Mouse (Mus musculus): ENCODE data around the gene Clcn1.
A peak's percentile ranks its signal among the peaks of the same experiment; 100 is the strongest.

Clcn1 gene

DNA sequence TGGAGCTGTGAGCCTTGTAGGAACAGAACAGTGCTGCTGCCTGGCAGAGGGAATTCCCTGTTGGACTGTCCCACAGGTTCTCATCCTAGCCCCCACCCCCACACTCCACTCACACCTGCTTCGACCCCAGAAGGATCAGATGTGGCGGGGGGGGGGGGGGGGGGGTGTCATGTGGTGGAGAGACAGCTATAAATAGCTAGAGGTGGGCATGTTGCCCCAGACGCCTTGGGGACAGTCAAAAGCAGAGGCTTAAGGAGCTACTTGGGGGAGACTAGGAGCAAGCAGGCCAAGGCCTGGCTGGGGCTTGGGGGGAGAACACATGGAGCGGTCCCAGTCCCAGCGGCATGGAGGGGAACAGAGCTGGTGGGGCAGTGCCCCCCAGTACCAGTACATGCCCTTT is at the start of gene Clcn1:
Gene Clcn1, plus strand, starts transcription at position 238 of the 400 bp plus-strand sequence.
- no peak for DNase-seq

DNA sequence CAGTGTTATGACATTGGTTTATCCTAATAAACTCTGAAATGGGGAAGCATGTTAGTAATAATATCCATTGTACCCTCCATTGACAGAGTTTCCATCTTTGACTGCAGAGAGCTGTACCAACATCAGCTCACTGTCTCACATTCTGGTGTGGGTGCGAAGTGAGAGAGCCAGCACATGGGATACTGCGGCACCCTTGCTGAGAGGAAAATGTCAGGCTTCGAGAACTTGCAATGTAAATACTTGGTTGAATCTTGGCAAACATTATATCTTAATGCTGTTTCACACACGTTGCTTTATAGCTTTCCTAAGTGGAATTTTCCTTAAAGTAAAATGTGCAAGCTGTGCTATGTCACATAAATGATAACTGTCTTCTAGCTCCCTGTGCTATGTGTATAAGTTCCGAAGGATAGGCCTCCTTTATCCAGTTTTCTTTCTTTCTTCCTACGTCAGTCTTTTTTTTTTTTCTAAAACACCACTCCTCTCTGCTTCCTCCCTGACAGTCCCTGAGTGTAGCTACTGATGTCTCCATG is 49.1 kb upstream of the Clcn1 start:
- no peak for DNase-seq

DNA sequence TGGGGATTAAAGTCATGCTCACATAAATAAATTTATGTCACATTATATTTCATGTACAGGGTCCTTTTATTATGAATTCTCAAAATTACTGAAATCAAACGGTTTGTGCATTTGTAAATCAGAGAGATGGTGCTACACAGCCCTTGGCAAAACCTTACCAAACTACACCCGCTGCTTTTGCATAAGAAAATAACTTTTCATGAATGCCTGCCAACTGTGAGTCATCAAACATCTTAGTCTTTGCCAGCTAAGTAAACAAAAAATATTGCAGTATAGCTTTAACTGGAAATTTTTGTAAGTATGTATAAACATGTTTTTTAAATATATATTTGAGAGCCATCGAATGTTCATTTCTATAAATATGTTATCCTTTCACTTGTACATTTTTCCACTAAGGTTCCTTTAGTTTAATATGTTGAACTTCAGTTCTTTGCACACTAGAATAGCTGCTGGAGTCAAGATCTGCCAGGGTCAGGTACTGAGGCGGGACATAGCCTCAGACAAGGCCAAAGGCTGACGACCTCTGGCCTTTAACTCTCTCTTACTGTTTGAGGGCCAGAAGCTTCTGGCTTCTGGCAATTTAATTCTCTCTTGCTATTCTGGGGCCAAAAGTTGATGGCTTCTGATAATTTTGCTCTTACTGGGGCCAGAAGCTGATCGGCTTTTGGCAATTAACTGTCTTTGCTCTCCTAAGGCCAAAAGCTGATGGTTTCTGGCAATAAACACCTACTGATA is 45.0 kb upstream of the Clcn1 start:
- DNase-seq, result no peak

DNA sequence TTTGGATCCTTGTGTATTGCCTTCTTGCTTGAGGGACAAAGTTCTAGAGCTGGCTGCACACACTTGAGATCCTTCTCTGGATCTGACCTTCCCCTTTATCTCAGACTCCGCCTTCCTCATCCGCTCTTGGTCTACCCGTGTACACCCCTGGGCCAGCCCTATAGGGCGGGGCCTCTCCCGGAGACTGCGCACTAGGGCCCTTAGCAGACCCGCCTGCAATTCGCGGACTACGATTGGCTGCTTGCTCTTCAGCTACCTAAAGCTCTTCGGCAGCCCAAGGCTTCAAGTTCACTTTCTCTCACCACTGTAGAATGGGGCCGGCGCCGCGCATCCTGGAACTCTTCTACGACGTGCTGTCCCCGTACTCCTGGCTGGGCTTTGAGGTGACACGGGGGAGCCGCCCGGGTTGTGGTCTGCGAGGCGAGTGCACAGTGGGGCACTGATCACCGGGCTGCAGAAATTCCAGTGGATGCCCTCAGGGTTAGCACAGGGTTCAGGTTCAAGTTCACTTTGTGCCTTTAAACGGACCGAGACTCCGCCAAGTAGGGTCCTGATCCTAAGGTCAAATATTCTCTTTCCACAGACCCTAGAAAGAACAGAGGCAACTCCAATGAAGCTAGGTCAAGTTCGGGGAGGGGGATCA is 40.7 kb upstream of the Clcn1 start, which contains the start of gene Gstk1:
Gene Gstk1, plus strand, starts transcription at position 225 of the 643 bp plus-strand sequence.
- peak; percentile 84 to 86 for DNase-seq

DNA sequence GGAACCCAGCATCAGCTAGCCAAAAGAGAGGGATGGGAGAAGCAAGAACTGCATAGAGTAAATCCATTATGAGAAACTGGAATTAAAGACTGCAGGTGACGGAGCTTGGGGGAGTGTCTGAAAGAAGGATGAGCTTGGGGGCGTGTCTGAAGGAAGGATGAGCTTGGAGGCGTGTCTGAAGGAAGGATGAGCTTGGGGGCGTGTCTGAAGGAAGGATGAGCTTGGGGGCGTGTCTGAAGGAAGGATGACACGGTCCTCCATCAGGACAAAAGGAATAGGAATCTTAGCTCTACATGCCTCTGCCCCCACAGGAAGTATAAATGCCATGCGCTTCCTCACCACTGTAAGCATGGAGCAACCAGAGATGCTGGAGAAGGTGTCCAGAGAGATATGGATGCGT is 39.3 kb upstream of the Clcn1 start:
- DNase-seq, result no peak

DNA sequence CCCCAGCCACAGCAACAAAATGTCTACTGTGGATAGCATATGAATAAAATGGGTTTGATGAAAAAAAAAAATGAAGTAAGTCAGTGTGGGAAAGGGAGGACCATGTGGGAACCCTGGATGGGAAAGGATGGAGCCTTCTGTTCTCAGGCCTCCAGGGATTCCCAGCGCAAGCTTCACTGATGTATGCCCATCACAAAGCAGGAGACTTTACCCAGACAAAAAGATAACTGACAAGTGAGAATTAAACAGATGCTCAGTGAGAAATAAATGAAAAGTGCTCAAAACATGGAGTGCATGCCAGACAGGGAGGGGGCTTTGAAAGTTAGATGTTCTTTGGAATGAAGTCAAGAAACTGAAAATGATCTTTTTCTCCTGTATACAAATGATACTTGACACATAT is 38.5 kb upstream of the Clcn1 start:
- no peak for DNase-seq

DNA sequence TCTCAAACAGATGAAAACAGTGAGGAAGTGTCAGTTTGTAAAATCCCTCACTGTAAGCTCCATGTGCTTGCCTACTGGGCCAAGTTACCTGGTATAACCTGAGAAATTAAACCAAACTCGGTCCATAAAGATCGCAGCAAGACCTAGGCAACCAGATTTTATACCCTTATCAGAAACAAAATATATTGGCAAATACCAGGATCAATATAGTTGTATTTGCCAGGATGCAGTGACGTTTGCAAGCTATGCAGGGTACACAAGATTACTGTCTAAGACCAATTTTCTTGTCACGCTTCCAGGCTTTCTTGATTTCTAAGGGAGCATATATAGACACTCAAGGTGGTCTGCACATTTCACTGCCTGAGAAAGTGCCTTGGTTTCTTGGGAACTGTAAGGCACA is 34.7 kb upstream of the Clcn1 start:
- DNase-seq, result no peak

DNA sequence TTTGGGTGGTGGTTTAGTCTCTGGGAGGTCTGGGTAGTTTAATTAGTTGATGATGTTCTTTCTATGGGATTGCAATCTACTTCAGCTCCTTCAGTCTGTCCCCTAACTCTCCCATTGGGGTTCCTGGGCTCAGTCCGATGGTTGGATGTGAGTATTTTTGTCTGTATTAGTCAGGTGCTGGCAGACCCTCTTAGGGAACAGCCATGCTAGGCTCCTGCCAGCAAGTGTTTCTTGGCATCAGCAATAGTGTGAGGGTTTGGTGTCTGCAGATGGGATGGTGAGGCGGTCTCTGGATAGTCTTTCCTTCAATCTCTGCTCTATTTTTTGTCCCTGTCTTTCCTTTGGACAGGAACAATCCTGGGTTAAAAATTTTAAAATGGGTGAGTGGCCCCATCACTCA is 33.4 kb upstream of the Clcn1 start:
- DNase-seq, result no peak

DNA sequence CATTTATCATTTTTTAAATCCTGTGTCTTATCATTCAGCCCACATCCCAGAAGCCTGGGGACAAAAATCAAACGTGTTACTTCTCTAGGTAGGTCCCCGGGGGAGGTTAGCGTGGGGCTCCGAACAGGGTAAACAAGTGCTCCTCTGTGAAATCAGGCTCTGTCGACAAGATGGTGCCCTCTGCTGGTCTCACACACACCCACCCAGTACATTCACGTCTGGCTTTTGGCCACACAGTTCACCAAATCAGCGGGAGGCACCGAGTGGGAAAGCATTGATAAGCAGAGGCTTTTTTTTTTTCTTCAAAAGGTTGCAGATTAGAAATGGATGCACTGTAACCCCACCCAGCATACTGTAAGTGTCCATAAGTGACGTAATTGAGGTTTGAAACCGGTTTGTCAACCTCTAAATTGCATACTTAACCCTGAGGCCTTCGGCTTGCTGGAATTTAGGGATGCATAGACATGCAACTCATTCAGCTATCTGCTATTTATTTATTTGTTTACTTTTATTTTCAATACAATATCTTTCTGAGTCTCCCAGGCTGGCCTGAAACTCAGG is 29.1 kb upstream of the Clcn1 start:
- peak; percentile 71 to 73 for DNase-seq

DNA sequence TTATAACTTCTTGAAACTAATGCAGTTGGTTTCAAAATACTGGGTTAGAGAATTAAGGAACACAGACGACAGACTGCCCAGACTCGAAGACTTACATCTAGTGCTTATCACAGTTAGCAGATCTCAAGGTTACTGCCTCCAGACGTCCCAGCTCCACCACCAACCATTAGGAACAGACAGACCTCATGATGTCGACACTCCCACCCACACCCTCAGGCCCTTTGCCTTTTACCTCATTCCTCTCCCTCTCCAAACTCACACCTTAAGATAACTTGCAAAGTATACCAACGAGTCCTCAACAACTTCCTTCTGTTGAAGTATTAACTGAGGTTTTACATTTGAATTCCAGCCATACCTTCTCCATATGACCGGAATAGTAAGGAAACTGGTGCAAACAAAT is 26.1 kb upstream of the Clcn1 start:
- DNase-seq, result no peak

DNA sequence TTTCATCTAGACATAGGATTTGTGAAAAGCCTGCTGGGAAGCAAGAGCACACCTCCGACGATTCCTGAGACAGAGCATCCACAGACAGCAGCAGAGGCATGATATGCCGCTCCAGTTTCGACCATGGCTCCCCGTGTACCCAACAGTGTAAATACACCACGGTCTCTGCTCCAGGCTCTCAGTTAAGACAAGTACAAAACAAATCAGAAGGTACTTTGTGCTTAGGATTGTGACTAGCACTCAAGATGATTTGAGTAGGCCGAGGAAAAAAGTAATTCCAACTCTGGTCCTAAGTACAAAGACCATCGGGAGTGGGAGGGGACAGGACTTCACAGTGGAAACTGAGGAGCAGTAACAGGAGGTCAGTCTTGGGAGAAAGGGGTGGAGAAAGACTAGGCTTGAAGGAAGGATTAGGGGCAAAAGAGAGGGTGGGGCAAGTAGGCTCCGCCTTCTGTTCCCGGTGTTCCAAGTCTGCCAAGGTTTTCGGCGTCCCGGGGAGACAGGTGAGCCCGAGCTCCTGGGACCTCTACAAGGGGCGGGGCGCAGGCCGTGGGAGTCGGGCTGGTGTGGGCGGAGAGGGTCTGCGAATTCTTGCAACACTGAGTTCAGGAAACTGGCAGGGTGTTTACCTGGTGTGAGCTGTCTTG is 24.8 kb upstream of the Clcn1 start, which contains the start of gene Tmem139:
Gene Tmem139, plus strand, starts transcription at position 447 of the 647 bp plus-strand sequence.
- DNase-seq, result no peak

DNA sequence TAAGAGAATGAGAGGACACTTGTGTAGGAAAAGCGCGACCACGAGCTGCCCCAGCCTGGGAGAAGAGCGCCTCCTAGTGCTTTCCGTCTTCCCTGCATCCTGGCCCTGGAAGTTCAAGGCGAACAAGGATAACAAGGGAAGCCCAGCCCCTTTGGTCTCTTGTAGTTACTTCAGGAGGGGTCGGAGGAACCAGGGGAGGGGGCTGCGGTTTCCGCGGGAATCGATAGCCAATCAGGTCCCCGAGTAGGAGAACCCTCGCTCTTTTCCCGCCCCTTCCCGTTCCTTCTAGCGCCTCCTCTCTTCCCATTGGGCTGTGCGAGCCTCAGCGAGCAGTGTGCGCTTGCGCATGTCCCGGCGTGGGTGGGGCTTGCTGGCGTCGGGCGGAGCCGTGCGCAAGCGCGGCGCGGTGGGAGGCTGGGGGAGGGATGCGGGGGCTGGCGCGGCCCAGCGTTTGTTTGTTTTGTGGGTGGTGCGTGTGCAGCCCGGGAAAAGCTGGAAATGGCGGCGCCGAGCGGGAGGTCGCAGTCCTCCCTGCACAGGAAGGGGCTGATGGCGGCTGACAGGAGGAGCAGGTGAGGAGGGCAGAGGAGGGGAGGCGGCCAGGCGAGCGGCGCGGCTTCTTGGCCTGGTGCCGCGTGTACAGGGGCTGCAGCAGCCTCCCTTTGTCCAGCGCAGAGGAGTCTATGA is 21.7 kb upstream of the Clcn1 start, which contains the start of gene Casp2:
Gene Casp2, plus strand, starts transcription at position 360 of the 687 bp plus-strand sequence.
- DNase-seq, result peak; percentile 97

DNA sequence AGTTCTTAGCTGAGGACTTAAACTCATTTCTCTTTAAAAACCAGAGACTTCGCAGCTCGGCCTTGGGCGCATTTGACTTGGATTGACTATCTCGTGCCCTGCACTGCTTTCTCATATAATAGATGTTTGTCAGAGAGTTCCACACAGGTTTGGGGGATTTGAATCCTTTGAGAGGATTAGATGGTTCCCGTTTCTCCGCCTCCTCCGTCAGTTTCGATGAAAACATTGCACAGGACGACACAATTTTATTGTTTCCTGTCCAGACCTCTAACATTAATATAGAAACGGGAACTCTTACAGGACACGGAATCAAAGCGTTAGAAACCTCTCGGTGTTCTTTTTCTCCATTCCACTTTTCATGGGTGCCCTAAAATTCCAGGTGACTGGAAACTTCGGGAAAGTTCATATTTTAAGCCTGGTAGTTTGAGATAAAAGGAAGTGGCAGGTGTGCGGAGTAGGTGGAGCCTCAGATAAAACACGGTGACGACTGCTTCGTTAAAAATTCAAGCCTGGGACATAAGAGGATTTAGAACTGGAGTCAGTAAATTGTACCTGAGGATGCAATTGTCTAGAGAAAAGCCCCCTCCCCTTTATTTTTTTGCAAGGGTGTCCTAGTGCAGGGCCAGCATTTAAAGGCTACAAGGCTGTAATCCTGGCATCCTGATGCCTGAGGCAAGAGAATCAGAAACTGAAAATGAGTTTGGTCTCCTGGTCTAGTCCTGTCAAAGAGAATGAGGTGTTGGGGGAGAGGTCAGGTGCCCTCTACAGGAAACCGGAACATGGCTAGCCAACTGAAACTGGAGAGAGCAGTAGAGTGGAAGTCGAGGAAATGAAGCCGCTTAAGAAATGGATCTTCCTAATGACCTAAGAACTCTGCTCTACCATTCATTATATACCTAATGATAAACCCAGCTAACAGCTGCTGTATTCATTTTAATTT is 20.8 kb upstream of the Clcn1 start:
- peak; percentile 64 to 68 for DNase-seq

DNA sequence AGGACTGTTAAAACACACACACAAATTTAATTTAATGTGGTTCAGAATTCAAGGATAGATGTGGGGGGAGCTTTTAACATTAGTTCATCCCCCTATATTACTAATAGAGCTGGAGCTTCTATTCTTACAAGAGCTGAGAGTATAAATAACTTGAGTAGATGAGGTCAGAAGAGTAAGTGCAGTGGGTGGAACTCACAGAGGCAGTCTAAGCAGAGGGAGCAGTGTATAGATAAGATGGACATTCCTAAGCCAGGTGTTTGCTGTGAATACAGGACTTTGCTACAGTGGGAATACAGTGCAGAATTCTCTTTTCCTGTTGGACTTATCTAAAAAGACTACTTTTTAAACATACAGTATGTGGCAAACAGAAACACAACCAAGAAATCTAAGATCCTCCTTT is 15.7 kb upstream of the Clcn1 start:
- DNase-seq, result no peak

DNA sequence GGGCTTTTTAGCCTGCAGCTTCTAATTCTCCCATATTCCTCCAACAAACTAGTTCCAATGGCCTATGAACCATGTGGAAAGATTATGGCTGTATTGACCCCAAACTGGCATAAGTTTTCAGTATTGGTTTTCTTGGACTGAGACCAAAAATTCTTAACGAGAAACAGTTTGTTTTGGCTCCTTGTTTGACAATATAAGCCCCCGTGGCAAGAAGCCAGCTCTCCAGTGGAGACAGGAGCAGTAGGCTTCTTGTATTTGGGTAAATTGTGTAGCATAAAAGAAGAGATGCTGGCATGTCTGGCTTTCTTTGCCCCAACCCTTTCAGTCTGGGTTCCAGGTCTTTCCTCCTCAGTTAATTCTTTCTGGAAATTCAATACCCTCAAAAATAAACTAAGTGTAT is 10.3 kb upstream of the Clcn1 start:
- DNase-seq, result no peak

DNA sequence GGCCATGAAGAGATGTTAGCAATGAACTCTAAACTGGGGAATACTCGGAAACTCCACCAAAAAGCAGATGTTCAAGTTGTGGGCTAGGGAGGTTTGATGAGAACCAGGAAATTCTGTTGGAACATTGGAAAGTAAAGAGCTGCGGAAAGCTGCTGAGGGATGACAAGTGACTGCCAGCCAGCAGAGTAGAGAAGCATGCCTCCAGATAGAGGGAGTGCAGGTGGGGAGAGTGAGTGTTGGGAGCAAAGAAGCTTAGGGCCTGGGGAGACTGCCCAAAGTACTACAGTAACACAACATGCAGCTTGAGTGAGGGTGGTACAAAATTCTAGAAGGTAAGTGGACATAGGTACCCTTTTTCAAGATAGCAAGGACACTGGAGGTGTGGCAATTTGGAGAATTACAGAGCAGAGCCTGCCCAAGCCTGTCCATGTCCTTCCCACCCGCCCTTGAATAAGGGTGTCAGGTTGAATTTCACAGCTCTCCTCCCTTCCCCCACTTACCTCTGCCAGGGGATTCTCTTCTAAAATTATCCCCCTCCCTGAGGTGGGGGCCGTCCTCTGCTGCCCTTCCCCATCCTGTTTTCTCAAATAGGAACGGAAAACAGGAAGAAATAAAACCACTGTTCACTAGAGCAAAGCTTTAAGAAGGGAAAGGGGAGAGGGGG is 3.5 kb upstream of the Clcn1 start:
- DNase-seq, result no peak

DNA sequence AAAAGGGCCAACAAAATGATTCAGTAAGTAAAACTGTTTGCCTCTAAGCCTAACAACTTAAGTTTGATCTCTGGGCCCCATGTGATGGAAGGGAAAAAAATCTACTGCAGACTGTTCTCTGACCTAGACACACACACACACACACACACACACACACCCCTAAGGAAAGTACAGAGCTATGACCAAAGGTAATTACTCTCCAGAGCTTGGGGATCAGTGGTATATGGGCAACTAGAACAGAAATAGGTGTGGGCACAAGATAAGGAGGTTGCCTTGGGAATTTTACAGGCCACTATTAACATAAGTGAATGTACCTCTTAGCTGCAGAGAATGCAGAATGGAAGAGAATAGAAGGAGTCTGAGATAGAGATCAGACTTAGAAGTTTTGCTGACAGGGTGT is 1.1 kb downstream of the Clcn1 start:
- no peak for DNase-seq

DNA sequence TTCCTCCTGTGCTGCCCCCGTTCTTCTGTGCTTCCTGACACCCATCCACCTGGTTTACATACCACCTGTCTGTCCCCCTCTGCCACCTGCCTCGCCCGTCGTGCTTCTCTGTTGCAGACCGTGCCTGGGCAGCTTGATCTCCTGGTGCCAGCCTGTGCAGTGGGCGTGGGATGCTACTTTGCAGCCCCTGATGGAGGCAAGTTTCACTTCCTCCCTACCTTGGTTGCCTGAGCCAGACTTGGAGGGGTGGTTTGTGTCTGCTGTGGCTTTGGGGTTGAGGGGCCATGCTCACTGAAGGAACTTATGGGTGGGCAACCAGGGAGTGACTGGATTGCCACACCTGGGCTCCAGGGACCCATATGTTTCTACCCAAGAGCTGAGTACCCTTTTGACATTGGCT is 6.8 kb downstream of the Clcn1 start:
- DNase-seq, result peak; percentile 66 to 73

DNA sequence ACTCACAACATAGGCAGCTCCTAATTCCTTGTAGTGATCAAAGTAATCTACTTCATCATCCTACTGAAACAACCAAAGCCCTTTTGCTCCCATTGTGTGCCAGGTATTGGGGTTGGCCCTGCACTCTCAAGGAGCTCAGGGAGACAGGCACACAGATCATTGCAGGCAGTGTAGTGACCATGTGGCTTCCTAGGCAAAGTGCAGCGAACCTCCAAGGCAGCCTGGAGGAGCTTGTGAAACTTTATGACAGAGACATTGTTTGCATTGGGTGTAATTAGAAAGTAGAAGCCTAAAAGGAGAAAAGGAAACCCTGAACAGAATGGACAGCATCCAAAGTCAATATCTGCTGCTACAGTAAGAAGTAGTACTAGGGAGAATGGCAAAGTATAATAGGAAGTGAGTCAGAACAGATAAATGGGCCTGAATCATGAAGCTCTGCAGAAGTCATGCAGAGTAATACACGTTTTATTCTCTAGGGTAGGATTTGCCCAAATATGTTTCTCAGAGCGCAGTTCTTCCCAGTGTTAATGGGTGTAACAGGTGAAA is 9.1 kb downstream of the Clcn1 start:
- DNase-seq, result no peak

DNA sequence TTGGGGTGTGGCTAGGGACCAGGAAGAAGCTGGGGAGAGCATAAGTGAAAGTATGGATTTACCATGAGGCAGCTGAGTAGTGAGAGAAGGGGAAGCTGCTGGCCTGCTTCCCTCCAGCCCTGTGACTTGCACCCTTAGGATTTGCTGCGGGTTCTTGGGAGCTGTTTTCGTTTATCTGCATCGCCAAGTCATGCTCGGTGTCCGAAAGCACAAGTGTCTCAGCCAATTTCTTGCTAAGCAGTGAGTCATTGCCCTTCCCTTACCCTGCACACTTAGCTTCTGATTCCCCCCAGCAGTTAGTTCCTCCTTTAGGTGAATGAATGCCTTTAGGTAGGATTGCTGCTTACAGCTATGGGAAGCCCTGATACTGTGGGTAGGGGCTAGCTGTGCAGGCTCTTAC is 12.9 kb downstream of the Clcn1 start:
- no peak for DNase-seq

Data from B cell, adult 2 months (primary cell).